Mouse (Mus musculus): ENCODE data around the gene Retreg3.

- TF ChIP-seq CTCF (IDR thresholded peaks at IDR 0.05; ENCODE audit: borderline replicate concordance, control insufficient read depth, extremely low read depth, insufficient read depth, low read length, poor library complexity) = no peak
- TF ChIP-seq POLR2A (IDR thresholded peaks at IDR 0.05; ENCODE audit: control insufficient read depth, extremely low read depth, insufficient read depth, low read length, poor library complexity) = no peak
Measured at GRCm38 (mm10) chr11:101140164-101140819, 20.6 kb upstream of the Retreg3 start.
